Mouse (Mus musculus): ENCODE measurements around the gene C2cd3. TPM values are rescaled to one million over a fixed set of nuclear protein-coding genes. Genes with fewer than 3 reads are reported as not detected.

Gene C2cd3
- 20.0 and 20.1 TPM in 2 replicates for polyA plus RNA-seq (2016; fragmentation: Nextera tagmentation; extraction: Ambion mirVana)

DNA sequence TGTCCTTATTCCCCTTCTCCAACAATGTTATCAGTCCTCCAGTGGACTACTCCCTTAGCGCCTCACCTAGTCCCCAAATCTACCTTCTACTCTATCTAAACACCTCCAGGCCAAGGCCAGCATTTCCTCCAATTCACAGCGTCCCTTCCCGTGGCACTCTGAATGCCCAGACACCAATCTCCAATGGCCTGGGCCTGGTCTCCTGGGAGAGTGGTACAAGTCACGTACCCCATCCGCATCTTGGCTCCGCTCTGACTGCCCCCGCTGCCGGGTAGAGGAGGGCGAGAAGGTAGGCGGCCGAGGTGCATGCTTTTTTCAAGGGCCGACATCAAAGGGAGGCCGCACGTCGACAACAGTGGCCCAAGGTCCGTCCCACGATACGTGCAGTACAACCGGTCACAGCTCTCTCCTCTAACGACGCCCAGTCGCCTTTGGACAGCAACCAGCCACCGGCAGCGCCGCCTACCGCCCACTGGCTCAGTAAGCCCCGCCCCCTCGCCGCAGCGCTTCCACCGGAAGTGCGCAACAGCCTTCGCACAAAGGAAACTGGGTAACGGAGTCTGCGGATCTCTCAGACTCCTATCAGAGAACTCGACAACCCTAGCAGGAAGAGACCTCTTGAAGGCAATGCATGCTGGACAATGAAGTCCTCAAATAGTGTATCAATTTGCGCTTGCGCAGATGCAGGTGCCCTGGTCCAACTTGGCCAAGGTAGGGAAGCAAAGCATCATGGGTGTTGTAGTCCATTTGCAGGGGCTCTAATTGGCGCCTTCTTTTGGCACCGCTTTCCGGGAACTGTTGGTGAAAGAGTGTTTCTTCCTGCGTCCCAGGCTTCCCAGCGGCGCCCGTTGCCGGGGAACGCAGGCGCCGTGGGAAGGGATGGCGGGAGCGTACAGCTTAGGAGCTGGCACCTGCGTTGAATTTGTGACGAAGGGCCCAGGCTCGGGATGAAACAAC is at the start of gene C2cd3, which contains the start of gene Ppme1:
TSS of gene C2cd3 (plus strand) at position 739 of the 957 bp plus-strand sequence.
TSS of gene Ppme1 (minus strand) at position 813 of the 957 bp plus-strand sequence.
- ATAC-seq (ENCODE audit: insufficient number of reproducible peaks, low FRiP score): peak; percentile 97
- Histone ChIP-seq H3K36me3 (peaks cover 13% of the 10 kb centered on the region), H3K9me3 (replicated peaks) (no peaks in the 10 kb centered on the region), H3K9ac (peak within 1 kb of the TSS; percentile 85), H3K4me1 (replicated peaks) (peaks cover 11% of the 10 kb centered on the region), H3K4me3 (peak within 1 kb of the TSS; percentile 80), H3K27ac (ENCODE audit: poor library complexity, severe bottlenecking) (peak within 1 kb of the TSS; percentile 90), H3K4me2 (peak within 1 kb of the TSS; percentile 79), H3K27me3 (replicated peaks) (no peaks in the 10 kb centered on the region)
- WGBS: under 1% methylated on average over 54 of the region's 54 CpGs

DNA sequence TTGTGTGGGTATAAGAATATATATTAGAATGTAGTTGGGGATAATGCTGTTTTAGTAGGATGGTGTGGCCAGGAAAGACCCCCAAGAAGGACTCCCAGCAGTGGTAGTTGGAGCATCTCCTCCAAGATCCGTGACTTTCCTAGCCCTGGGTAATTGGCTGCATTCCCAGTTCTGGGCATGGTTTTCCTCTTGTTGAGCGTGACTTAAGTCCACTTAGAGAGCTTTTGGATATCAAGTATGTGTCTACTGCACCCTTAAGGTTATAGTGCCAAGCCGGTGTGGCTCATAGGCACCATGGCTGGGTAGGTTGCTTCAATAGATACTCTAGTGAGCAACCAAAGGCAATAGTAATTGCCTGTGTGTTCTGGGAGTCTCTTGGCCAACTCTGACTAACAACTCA is 48.3 kb upstream of the C2cd3 start:
- Histone ChIP-seq H3K9me3 (replicated peaks) (no peaks in the 10 kb centered on the region; the same call in 1 of the 2 replicates), H3K27ac (ENCODE audit: poor library complexity, severe bottlenecking) (no peak overlapping the region), H3K4me2 (no peak overlapping the region), H3K4me1 (replicated peaks) (peaks cover 5% of the 10 kb centered on the region; the same call in 1 of the 2 replicates), H3K36me3 (peaks cover 57% of the 10 kb centered on the region), H3K4me3 (no peak overlapping the region), H3K27me3 (replicated peaks) (no peaks in the 10 kb centered on the region), H3K9ac (no peak overlapping the region)
- ATAC-seq (ENCODE audit: insufficient number of reproducible peaks, low FRiP score): no peak
- 58% methylated on average over 3 of the region's 3 CpGs for WGBS

DNA sequence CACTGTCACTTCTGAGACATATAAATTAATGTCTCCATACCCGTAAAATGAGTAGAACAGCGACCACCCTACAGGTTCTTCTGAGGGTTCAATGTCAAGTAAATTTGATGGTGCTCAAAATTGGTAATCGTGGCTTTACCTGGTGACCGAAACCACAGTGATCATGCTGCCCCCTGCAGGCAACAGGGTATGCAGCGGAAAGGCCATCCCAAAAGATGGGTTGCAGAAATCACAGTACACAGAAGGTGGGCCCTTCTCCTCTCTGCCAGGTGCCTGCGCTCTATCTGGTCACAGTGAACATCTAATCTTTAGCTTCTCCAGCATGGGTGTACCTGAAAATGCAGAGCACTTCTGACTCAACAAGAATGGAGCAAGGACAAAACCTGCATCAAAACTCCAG is 46.6 kb upstream of the C2cd3 start:
- Histone ChIP-seq H3K9ac (no peak overlapping the region), H3K4me3 (no peak overlapping the region), H3K27me3 (replicated peaks) (no peaks in the 10 kb centered on the region), H3K4me1 (replicated peaks) (peaks cover 5% of the 10 kb centered on the region; the same call in 1 of the 2 replicates), H3K9me3 (replicated peaks) (no peaks in the 10 kb centered on the region; the same call in 1 of the 2 replicates), H3K27ac (ENCODE audit: poor library complexity, severe bottlenecking) (no peak overlapping the region), H3K4me2 (no peak overlapping the region), H3K36me3 (peaks cover 54% of the 10 kb centered on the region)
- 79% methylated on average over 6 of the region's 6 CpGs for WGBS
- ATAC-seq (ENCODE audit: insufficient number of reproducible peaks, low FRiP score): no peak

DNA sequence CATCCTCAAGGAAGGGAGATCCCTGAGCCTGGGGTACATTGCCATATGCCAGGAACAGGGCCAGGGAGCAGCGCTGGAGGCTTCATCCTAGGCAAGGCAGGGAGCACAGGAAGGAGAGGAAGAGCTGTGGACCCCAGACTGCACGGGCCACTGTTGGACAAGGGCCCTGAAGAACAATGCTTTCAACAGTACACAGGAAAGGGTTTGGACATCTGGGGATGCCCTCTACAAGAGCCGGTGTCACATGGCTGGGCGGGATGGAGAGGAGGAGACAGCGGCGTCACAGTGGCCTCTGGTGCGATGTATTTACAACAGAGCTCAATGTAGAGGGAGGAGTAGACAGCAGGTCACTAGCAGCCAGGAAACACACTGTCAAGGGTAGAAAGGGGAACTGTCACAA is 44.5 kb upstream of the C2cd3 start:
- no peak for ATAC-seq (ENCODE audit: insufficient number of reproducible peaks, low FRiP score)
- Histone ChIP-seq H3K4me1 (replicated peaks) (no peaks in the 10 kb centered on the region), H3K4me3 (no peak overlapping the region), H3K27ac (ENCODE audit: poor library complexity, severe bottlenecking) (no peak overlapping the region), H3K4me2 (no peak overlapping the region), H3K36me3 (peaks cover 69% of the 10 kb centered on the region), H3K9ac (no peak overlapping the region), H3K27me3 (replicated peaks) (no peaks in the 10 kb centered on the region), H3K9me3 (replicated peaks) (no peaks in the 10 kb centered on the region)
- WGBS: 77% methylated on average over 7 of the region's 7 CpGs

DNA sequence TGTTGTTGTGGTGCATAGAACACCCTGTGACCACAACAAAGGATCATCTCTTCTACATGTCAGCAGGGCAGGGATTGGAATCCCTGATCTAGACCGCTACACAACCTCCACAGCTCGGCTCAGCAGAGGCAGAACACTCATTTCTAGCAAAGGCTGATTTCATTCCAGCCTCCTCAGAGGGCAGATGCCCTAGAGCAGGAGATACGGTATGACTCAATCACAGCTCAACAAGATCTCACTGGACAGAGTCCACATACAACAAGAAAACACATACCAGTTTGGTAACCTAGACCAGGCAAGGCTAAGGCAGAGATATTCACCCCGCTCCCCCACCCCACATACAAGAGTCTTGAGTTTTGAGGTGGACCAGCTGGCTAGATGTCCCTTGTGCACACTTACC is 43.4 kb upstream of the C2cd3 start:
- WGBS: 81% methylated on average over 4 of the region's 4 CpGs
- no peak for ATAC-seq (ENCODE audit: insufficient number of reproducible peaks, low FRiP score)

DNA sequence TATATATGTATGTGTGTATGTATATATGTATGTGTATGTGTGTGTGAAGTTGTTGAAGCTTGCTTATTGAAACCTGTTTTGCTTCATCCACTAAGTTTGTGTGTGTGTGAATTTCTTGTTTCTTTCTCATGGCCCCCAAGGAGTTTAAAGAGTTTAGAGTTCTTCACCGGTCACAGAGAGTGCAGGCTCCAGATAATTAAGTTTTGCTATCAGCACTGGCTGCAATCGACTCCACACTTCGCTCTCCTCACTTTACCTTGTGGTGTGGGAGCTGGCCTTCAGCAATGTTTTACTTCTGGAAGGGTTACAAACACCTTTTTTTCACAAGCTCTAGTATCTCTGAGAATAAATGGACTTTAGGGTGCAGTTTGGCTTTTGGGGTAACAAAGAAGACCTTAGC is 40.8 kb upstream of the C2cd3 start:
- H3K36me3 ChIP-seq: peaks cover 87% of the 10 kb centered on the region

More for the DNA sequence above, 43.4 kb upstream of the C2cd3 start:
- Histone ChIP-seq H3K4me2 (no peak overlapping the region), H3K4me1 (replicated peaks) (no peaks in the 10 kb centered on the region), H3K9ac (no peak overlapping the region), H3K27me3 (replicated peaks) (no peaks in the 10 kb centered on the region), H3K9me3 (replicated peaks) (no peaks in the 10 kb centered on the region), H3K36me3 (peaks cover 79% of the 10 kb centered on the region), H3K4me3 (no peak overlapping the region), H3K27ac (ENCODE audit: poor library complexity, severe bottlenecking) (no peak overlapping the region)

DNA sequence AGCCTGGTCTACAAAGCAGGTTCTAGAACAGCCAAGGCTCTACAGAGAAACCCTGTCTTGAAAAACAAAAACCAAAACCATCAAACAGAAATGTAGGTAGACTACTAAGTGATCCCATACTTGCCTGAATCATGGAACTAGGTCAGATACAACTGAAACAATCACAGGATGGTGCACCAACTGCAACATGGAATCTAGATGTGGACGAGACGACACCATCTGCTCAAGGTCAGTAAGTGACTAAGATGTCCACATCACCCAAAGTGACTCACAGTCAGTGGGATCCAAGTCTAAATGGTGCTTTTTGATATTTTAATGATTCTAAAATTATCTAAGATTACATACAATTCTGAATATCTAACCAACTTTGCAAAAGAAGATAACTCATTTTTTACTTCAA is 36.1 kb upstream of the C2cd3 start:
- Histone ChIP-seq H3K4me3 (no peak overlapping the region), H3K27ac (ENCODE audit: poor library complexity, severe bottlenecking) (no peak overlapping the region), H3K4me2 (no peak overlapping the region), H3K9me3 (replicated peaks) (no peaks in the 10 kb centered on the region), H3K36me3 (peaks cover 84% of the 10 kb centered on the region), H3K27me3 (replicated peaks) (no peaks in the 10 kb centered on the region), H3K4me1 (replicated peaks) (no peaks in the 10 kb centered on the region), H3K9ac (no peak overlapping the region)
- WGBS: 87% methylated on average over 2 of the region's 2 CpGs
- ATAC-seq (ENCODE audit: insufficient number of reproducible peaks, low FRiP score): no peak

More for the DNA sequence above, 40.8 kb upstream of the C2cd3 start:
- no peak overlapping the region for H3K4me2 ChIP-seq
- H3K9ac ChIP-seq: no peak overlapping the region
- no peaks in the 10 kb centered on the region for H3K4me1 ChIP-seq (replicated peaks)
- no peak for ATAC-seq (ENCODE audit: insufficient number of reproducible peaks, low FRiP score)
- H3K27ac ChIP-seq (ENCODE audit: poor library complexity, severe bottlenecking): no peak overlapping the region
- 81% methylated on average over 3 of the region's 3 CpGs for WGBS
- no peaks in the 10 kb centered on the region for H3K9me3 ChIP-seq (replicated peaks)
- H3K27me3 ChIP-seq (replicated peaks): no peaks in the 10 kb centered on the region
- no peak overlapping the region for H3K4me3 ChIP-seq

DNA sequence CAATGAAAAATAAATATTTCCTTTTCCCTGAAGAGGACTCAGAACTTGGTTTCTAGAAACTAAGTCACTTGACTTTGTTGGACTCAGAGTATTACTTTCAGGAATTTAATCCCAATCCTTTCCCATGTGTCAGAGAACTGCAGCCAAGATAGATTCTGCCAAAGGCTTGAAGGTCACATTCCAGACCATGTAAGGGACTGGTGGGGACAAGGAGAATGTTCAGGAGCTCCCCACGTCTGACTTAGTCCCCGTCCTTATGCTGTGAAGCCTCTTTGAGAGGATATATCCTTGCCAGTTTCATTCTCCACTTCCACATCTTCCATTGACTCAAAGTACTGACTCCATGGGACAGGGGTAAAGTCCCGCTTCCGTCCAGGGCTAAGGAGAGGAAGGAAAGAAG is 17.0 kb upstream of the C2cd3 start:
- Histone ChIP-seq H3K27ac (ENCODE audit: poor library complexity, severe bottlenecking) (no peak overlapping the region), H3K9me3 (replicated peaks) (no peaks in the 10 kb centered on the region), H3K9ac (no peak overlapping the region), H3K4me1 (replicated peaks) (no peaks in the 10 kb centered on the region), H3K36me3 (peaks cover 20% of the 10 kb centered on the region), H3K27me3 (replicated peaks) (no peaks in the 10 kb centered on the region), H3K4me2 (no peak overlapping the region), H3K4me3 (no peak overlapping the region)
- no peak for ATAC-seq (ENCODE audit: insufficient number of reproducible peaks, low FRiP score)
- 57% methylated on average over 4 of the region's 4 CpGs for WGBS

DNA sequence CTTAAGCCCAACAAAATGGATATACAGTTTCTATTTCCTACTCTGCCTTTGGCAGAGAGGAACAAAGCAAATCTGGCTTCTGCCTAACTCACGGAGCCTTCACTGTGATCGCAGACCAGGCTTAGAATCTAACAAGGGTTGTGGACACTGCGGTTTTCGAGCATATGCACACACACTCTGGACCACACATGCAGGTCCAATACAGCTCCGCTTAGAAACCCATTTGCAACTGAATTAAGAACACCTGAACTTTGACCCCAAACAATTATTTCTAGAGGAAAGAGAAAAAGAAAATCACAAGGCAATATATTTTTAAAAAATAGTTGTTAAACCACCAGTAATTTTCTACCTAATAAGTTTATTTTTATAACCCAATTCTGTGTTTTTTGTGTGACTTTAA is 15.7 kb upstream of the C2cd3 start:
- Histone ChIP-seq H3K27ac (ENCODE audit: poor library complexity, severe bottlenecking) (no peak overlapping the region), H3K36me3 (peaks cover 16% of the 10 kb centered on the region), H3K4me2 (no peak overlapping the region), H3K9ac (no peak overlapping the region), H3K9me3 (replicated peaks) (no peaks in the 10 kb centered on the region), H3K27me3 (replicated peaks) (no peaks in the 10 kb centered on the region), H3K4me3 (no peak overlapping the region), H3K4me1 (replicated peaks) (no peaks in the 10 kb centered on the region)
- no peak for ATAC-seq (ENCODE audit: insufficient number of reproducible peaks, low FRiP score)
- whole genome bisulfite sequencing: 91% methylated on average over 5 of the region's 5 CpGs

DNA sequence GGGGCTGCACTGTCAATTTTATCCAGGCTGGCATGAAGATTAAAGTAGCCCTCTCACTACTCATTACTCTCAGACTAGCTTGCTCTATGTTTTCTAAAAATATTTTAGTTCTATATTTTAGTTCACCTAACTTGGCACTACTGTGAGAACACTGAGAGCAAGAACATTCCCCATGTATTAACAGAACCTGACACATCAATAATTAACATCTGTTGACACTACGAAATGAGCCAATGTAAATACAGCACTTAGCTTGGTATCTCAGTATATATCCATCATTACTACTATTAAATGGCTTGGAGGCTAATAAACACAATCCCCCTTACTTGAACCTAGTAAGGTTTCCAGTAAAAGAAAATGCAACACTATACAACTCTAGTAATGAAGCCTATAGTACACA is 15.3 kb upstream of the C2cd3 start:
- Histone ChIP-seq H3K36me3 (peaks cover 12% of the 10 kb centered on the region), H3K27ac (ENCODE audit: poor library complexity, severe bottlenecking) (no peak overlapping the region), H3K9ac (no peak overlapping the region), H3K27me3 (replicated peaks) (no peaks in the 10 kb centered on the region), H3K9me3 (replicated peaks) (no peaks in the 10 kb centered on the region), H3K4me1 (replicated peaks) (no peaks in the 10 kb centered on the region), H3K4me2 (no peak overlapping the region), H3K4me3 (no peak overlapping the region)
- no peak for ATAC-seq (ENCODE audit: insufficient number of reproducible peaks, low FRiP score)
- WGBS: 95% methylated on average over 1 of the region's 1 CpGs

DNA sequence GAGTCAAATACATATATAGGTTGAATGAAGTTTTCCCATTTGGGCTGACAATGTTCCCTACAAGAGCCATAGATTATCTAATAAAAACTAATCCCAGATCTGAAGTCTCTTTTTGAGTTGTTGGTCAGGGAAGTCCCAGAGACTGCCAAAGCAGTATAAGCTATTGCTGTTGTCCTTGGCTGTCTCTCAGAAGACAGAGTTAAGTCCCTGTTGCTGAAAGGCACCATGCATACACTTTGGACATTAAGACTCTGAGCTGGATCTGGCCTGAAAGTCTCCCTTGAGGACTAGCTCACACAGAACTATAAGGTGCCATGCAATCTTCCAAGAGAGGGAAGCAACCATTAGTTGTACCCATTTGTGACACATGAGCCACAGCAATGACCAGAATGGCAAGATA is 14.2 kb upstream of the C2cd3 start:
- H3K4me2 ChIP-seq: no peak overlapping the region
- H3K27ac ChIP-seq (ENCODE audit: poor library complexity, severe bottlenecking): no peak overlapping the region
- no peaks in the 10 kb centered on the region for H3K27me3 ChIP-seq (replicated peaks)
- no peaks in the 10 kb centered on the region for H3K9me3 ChIP-seq (replicated peaks)
- H3K4me3 ChIP-seq: no peak overlapping the region
- H3K9ac ChIP-seq: no peak overlapping the region
- ATAC-seq (ENCODE audit: insufficient number of reproducible peaks, low FRiP score): no peak
- peaks cover 9% of the 10 kb centered on the region for H3K36me3 ChIP-seq
- peaks cover 4% of the 10 kb centered on the region for H3K4me1 ChIP-seq (replicated peaks)
